Mouse (Mus musculus): ENCODE results near the gene Padi2.

Padi2 gene

DNA sequence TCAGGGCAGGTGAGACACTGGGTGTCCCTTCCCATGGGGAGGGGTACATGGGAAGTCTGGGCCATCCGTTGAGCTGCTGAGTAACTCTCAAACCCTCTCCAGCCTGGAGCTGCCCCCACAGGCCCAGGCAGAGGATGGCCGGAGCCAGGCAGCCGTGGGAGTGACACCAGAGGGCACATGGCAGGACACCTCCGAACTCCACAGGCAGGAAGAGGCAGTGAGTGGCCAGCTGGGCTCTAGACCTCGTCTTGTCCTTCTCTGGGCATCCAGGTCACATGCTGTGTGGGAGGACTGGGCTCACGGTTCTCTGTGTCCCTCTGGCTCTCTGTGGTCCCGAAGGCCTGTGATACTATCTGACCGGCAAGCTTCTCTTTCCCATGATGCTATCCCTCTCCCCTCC, 87.7 kb downstream of the Padi2 start:
- no peak for DNase-seq

- DNase-seq: no peak
These were observed 89.7 kb downstream of the Padi2 start for GRCm38 (mm10) chr4:140995811-140996210.

- no peak for DNase-seq
These were observed 90.7 kb downstream of the Padi2 start for GRCm38 (mm10) chr4:140996812-140997211.
